In the genomic region with DNA sequence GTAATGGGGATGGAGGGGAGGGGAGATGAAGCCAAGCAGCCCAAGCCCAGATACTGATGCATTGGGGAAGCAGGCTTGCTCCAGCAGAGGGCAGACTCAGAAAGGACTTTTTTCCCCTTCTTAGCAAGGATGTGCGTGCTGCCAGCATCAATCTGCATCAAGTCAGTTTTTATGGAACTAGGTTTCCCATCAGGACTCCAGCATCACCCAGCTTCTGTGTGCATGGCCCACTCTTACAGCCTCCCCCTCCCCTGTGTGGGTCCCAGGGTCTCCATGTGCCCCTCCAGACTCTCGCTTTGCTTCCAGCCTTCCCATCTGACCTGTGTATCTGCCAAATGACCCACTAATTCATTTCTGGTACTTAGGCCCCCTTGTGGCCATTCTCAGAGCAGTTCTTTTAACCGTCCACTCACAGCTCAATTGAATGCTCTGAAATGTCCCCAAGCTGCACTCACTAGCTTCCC, we compare ENCODE assay signal across 8 mouse cellular contexts.
A peak's percentile ranks its signal among the peaks of the same experiment; 100 is the strongest.
DNase-seq lines count a peak whose midpoint lies in the region; ATAC-seq and TF ChIP-seq lines count a peak whose summit lies in the region.

No protein-coding gene starts in this region.

- no peak for TF ChIP-seq POLR2A in limb, embryonic 14.5 days (IDR thresholded peaks at IDR 0.05; ENCODE audit: borderline replicate concordance, extremely low read depth, insufficient read depth, insufficient read length)

- no peaks in the 10 kb centered on the region for H3K36me3 ChIP-seq in heart, embryonic 12.5 days
- H3K36me3 ChIP-seq in kidney, embryonic 15.5 days, result no peaks in the 10 kb centered on the region
- no peaks in the 10 kb centered on the region for H3K36me3 ChIP-seq in limb, embryonic 14.5 days (ENCODE audit: control insufficient read depth, insufficient read depth, low read length)
- no peaks in the 10 kb centered on the region for H3K36me3 ChIP-seq in neural tube, embryonic 14.5 days (ENCODE audit: control insufficient read depth, insufficient read depth, low read length)

- no peak for ATAC-seq in heart, embryonic 12.5 days (ENCODE audit: insufficient number of reproducible peaks, low FRiP score)
- ATAC-seq in common myeloid progenitor, adult 5-6 weeks (replicated peaks; ENCODE audit: low read depth, poor library complexity, severe bottlenecking), result peak; percentile 86
- peak; percentile 40 for ATAC-seq in kidney, embryonic 15.5 days (replicated peaks; ENCODE audit: low FRiP score)
- peak; percentile 36; the same call in 1 of the 2 replicates for ATAC-seq in limb, embryonic 14.5 days (ENCODE audit: low FRiP score, low read depth)
- peak; percentile 38; the same call in 1 of the 2 replicates for ATAC-seq in neural tube, embryonic 14.5 days (ENCODE audit: low read depth)

- H3K4me2 ChIP-seq in heart, embryonic 12.5 days, result no peak overlapping the region
- H3K4me2 ChIP-seq in kidney, embryonic 15.5 days, result no peak overlapping the region
- H3K4me2 ChIP-seq in limb, embryonic 14.5 days (replicated peaks; ENCODE audit: low read depth, low read length, severe bottlenecking), result no peak overlapping the region
- H3K4me2 ChIP-seq in neural tube, embryonic 14.5 days (ENCODE audit: low read depth, low read length), result no peak overlapping the region

- no peaks in the 10 kb centered on the region for H3K9me3 ChIP-seq in heart, embryonic 12.5 days (replicated peaks)
- no peaks in the 10 kb centered on the region for H3K9me3 ChIP-seq in kidney, embryonic 15.5 days (replicated peaks)
- no peaks in the 10 kb centered on the region for H3K9me3 ChIP-seq in limb, embryonic 14.5 days (ENCODE audit: control insufficient read depth, low read length)
- no peaks in the 10 kb centered on the region for H3K9me3 ChIP-seq in neural tube, embryonic 14.5 days (ENCODE audit: control insufficient read depth, low read length)

- H3K9ac ChIP-seq in heart, embryonic 12.5 days, result no peak overlapping the region
- no peak overlapping the region for H3K9ac ChIP-seq in kidney, embryonic 15.5 days
- H3K9ac ChIP-seq in limb, embryonic 14.5 days (ENCODE audit: low read depth, low read length, severe bottlenecking), result no peak overlapping the region
- no peak overlapping the region for H3K9ac ChIP-seq in neural tube, embryonic 14.5 days (replicated peaks; ENCODE audit: low read depth, low read length)

- DNase-seq in heart, adult 11 months, result peak; percentile 87
- peak; percentile 26 for DNase-seq in heart, adult 8-10 months (ENCODE audit: low spot score)
- DNase-seq in limb, embryonic 14.5 days (ENCODE audit: low spot score), result peak; percentile 49
- no peak for DNase-seq in spleen, adult 12 weeks (ENCODE audit: low spot score)

- no peak overlapping the region for H3K4me3 ChIP-seq in heart, embryonic 12.5 days
- no peak overlapping the region for H3K4me3 ChIP-seq in kidney, embryonic 15.5 days (replicated peaks)
- H3K4me3 ChIP-seq in limb, embryonic 14.5 days (replicated peaks; ENCODE audit: low read length), result no peak overlapping the region
- no peak overlapping the region for H3K4me3 ChIP-seq in neural tube, embryonic 14.5 days (ENCODE audit: low read depth, low read length)

- 39% methylated on average over 3 of the region's 3 CpGs for WGBS in heart, embryonic 12.5 days
- WGBS in kidney, embryonic 15.5 days, result 10% methylated on average over 3 of the region's 3 CpGs
- 23% methylated on average over 3 of the region's 3 CpGs for WGBS in limb, embryonic 14.5 days
- 19% methylated on average over 3 of the region's 3 CpGs for WGBS in neural tube, embryonic 14.5 days

- no peaks in the 10 kb centered on the region for H3K27me3 ChIP-seq in heart, embryonic 12.5 days (replicated peaks)
- no peaks in the 10 kb centered on the region for H3K27me3 ChIP-seq in kidney, embryonic 15.5 days
- peaks cover 4% of the 10 kb centered on the region; the same call in 1 of the 2 replicates for H3K27me3 ChIP-seq in limb, embryonic 14.5 days (ENCODE audit: control insufficient read depth, insufficient read depth, low read length)
- no peaks in the 10 kb centered on the region for H3K27me3 ChIP-seq in neural tube, embryonic 14.5 days (ENCODE audit: control insufficient read depth, insufficient read depth, low read length)

- no peak overlapping the region for H3K27ac ChIP-seq in heart, embryonic 12.5 days (ENCODE audit: poor library complexity, severe bottlenecking)
- peak overlapping the region; percentile 89 for H3K27ac ChIP-seq in kidney, embryonic 15.5 days
- no peak overlapping the region for H3K27ac ChIP-seq in limb, embryonic 14.5 days (replicated peaks; ENCODE audit: low read depth, low read length)
- no peak overlapping the region for H3K27ac ChIP-seq in neural tube, embryonic 14.5 days (ENCODE audit: low read depth, low read length)

- H3K4me1 ChIP-seq in heart, embryonic 12.5 days (replicated peaks), result no peaks in the 10 kb centered on the region
- peaks cover 23% of the 10 kb centered on the region for H3K4me1 ChIP-seq in kidney, embryonic 15.5 days
- H3K4me1 ChIP-seq in limb, embryonic 14.5 days (ENCODE audit: control insufficient read depth, insufficient read depth, low read length), result no peaks in the 10 kb centered on the region
- H3K4me1 ChIP-seq in neural tube, embryonic 14.5 days (ENCODE audit: control insufficient read depth, insufficient read depth, low read length), result peaks cover 3% of the 10 kb centered on the region; the same call in 1 of the 2 replicates
